Mouse (Mus musculus) ES-Bruce4 (cell line): ENCODE results near the gene Nin. TPM values are rescaled to one million over a fixed set of nuclear protein-coding genes. Genes with fewer than 3 reads are reported as not detected.

Experiments used
- H3K27ac ChIP-seq: 2 replicates; pipeline ENCODE4 v1.5.1; 2012; ENCODE audit warnings: low read length, inconsistent platforms; ENCODE audit not compliant: insufficient read depth
- H3K27me3 ChIP-seq: 2 replicates; pipeline ENCODE4 v1.6.1; 2012; ENCODE audit warnings: mild to moderate bottlenecking, low read length, inconsistent platforms; ENCODE audit not compliant: control insufficient read depth, poor library complexity, insufficient read depth, severe bottlenecking
- H3K36me3 ChIP-seq: 2 replicates; pipeline ENCODE4 v1.6.1; 2012; ENCODE audit warnings: inconsistent platforms, mild to moderate bottlenecking, low read length, moderate library complexity; ENCODE audit not compliant: control insufficient read depth, poor library complexity, insufficient read depth, severe bottlenecking
- H3K4me1 ChIP-seq: one replicate; pipeline ENCODE4 v1.8.1; 2011; ENCODE audit warnings: low read length; ENCODE audit not compliant: control insufficient read depth, insufficient read depth
- H3K4me3 ChIP-seq: 2 replicates; pipeline ENCODE4 v1.5.1; 2011; ENCODE audit warnings: low read depth, mild to moderate bottlenecking, low read length
- H3K9ac ChIP-seq: 2 replicates; pipeline ENCODE4 v1.6.1; 2012; ENCODE audit warnings: low read depth, mild to moderate bottlenecking, inconsistent platforms; ENCODE audit not compliant: poor library complexity, severe bottlenecking
- H3K9me3 ChIP-seq: replicated peaks from 2 replicates; pipeline ENCODE4 v1.6.1; 2012; ENCODE audit warnings: mild to moderate bottlenecking, low read length, inconsistent platforms; ENCODE audit not compliant: control insufficient read depth, poor library complexity, insufficient read depth, severe bottlenecking
- CTCF ChIP-seq: IDR thresholded peaks from one replicate; pipeline ENCODE4 v1.8.1; 2011; ENCODE audit warnings: low read depth, low read length
- EP300 ChIP-seq: IDR thresholded peaks from 2 replicates; pipeline ENCODE4 v1.6.1; 2011; ENCODE audit warnings: low read depth, low read length; ENCODE audit not compliant: insufficient read depth
- POLR2A ChIP-seq: IDR thresholded peaks from one replicate; pipeline ENCODE4 v1.8.1; 2011; ENCODE audit warnings: low read length; ENCODE audit not compliant: insufficient read depth
- polyA plus RNA-seq: library from polyadenylated mRNA; stranded (reverse); fragments of >200 nt; gene quantifications from 2 replicates; pipeline ENCODE4 v1.2.4, GENCODE M21; 2011; ENCODE audit warnings: low read depth; ENCODE audit not compliant: missing spikeins, insufficient read depth, insufficient read length

Gene Nin
- polyA plus RNA-seq, 1 experiment = 7.3 TPM

DNA sequence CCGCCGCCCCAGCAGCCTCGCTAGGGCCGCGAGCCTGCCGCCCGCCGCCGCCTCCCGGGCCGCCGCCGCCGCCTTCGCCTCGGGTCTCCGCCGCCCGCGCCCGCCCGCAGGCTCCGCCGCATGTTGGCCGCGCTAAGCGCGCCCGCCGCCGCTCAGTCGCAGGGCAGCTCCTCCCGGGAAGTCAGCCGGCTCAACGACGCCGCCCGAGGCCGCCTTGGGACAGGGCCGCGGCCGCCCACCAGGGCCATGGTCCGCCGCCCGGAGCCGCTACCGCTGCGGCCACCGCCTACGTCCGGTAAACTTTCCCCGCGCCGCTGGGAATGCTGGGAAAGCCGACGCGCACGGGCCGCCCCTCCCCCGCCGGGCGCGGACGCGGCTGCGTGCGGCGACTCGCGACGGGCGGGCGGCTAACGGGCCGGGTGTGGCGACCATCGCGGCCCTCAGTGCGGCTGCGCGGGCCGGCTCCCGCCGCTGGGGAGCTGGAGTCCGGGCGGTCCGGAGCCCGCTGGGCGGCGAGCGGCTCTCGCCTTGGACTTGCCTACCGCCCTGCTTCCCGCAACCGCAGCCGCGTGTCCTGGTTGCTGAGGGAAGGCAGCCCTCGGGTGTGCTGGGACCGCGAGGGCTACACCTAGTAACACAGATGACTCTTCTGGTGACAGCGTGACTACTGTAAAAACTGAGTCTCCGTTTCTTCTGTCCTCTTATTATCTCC, 126.6 kb downstream of the Nin start, which contains the start of gene Sav1:
TSS of gene Sav1 (minus strand) at position 217 of the 712 bp plus-strand sequence.
- TF ChIP-seq CTCF (no peak), EP300 (no peak), POLR2A (no peak)
- H3K27ac ChIP-seq = no peak within 1 kb of the TSS
- H3K36me3 ChIP-seq = peaks cover 23% of the 10 kb centered on the region

GRCm38 (mm10) chr12:69986241-69986762, 127.2 kb downstream of the Nin start:
- no peaks in the 10 kb centered on the region for H3K9me3 ChIP-seq
- H3K4me1 ChIP-seq = no peaks in the 10 kb centered on the region
- H3K36me3 ChIP-seq = peaks cover 26% of the 10 kb centered on the region
- peak overlapping the region; percentile 93 for H3K9ac ChIP-seq
- no peaks in the 10 kb centered on the region for H3K27me3 ChIP-seq
- TF ChIP-seq EP300 (no peak), POLR2A (no peak), CTCF (no peak)
- peak overlapping the region; percentile 85 for H3K4me3 ChIP-seq
- H3K27ac ChIP-seq = no peak overlapping the region

More for the DNA sequence above, 126.6 kb downstream of the Nin start, which contains the start of gene Sav1:
- no peaks in the 10 kb centered on the region for H3K4me1 ChIP-seq
- H3K27me3 ChIP-seq = no peaks in the 10 kb centered on the region
- H3K9me3 ChIP-seq = no peaks in the 10 kb centered on the region
- H3K9ac ChIP-seq = peak within 1 kb of the TSS; percentile 93
- peak within 1 kb of the TSS; percentile 85 for H3K4me3 ChIP-seq

DNA sequence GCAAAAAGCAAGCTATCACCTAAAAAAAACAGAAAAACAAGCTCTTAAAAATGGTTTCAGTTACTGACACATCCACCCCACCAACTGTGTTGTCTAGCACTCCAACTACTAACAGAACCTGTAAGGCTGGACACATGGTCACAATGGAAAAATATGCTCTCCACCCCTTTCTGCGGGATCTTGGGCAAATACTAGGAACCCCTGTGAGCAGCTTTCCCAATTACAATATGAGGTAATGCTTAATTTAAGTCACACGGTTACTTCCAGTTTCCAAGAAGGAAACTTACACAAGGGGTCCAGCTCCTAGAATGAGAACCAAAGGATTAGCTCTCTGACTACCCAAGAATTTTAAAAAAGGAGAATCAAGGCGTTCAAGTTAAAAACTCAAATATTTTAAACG, 128.0 kb downstream of the Nin start:
- H3K36me3 ChIP-seq = peaks cover 27% of the 10 kb centered on the region
- no peaks in the 10 kb centered on the region for H3K4me1 ChIP-seq
- no peaks in the 10 kb centered on the region for H3K9me3 ChIP-seq
- H3K27ac ChIP-seq = no peak overlapping the region
- no peaks in the 10 kb centered on the region for H3K27me3 ChIP-seq
- TF ChIP-seq CTCF = no peak
- TF ChIP-seq POLR2A = no peak
- no peak for TF ChIP-seq EP300
- H3K9ac ChIP-seq = peak overlapping the region; percentile 93
- no peak overlapping the region for H3K4me3 ChIP-seq

- H3K9me3 ChIP-seq = no peaks in the 10 kb centered on the region
- H3K9ac ChIP-seq = no peak overlapping the region
- H3K4me3 ChIP-seq = no peak overlapping the region
- H3K4me1 ChIP-seq = no peaks in the 10 kb centered on the region
- H3K27ac ChIP-seq = no peak overlapping the region
- H3K27me3 ChIP-seq = no peaks in the 10 kb centered on the region
- TF ChIP-seq EP300 (no peak), CTCF (peak; percentile 26)
- peaks cover 28% of the 10 kb centered on the region for H3K36me3 ChIP-seq
Measured at GRCm38 (mm10) chr12:69982874-69983273, 130.6 kb downstream of the Nin start.

GRCm38 (mm10) chr12:69977376-69977998, 136.0 kb downstream of the Nin start:
- Histone ChIP-seq H3K4me1 (no peaks in the 10 kb centered on the region), H3K9me3 (no peaks in the 10 kb centered on the region), H3K9ac (no peak overlapping the region), H3K36me3 (peaks cover 15% of the 10 kb centered on the region), H3K27me3 (no peaks in the 10 kb centered on the region), H3K27ac (no peak overlapping the region), H3K4me3 (no peak overlapping the region)
- TF ChIP-seq CTCF = no peak
- TF ChIP-seq EP300 = no peak
- TF ChIP-seq POLR2A = no peak

DNA sequence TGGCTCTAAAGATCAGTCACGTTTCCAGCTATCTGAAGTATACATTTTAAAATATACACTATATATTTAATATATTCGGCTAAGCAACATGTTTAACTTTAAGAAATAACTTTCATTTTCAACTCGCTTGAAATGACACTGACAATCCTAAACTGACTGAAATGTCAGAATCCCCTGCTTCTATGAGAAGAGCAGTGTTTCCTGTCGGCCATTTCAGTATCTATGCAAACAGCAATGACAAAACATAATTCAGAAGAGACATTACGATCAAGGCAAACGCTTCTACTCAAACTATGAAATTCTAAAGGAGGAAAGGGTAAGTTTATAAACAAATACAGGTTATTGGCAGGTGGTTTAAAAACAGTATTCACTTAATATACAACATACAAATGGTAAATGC, 136.8 kb downstream of the Nin start:
- H3K27me3 ChIP-seq = no peaks in the 10 kb centered on the region
- no peak overlapping the region for H3K27ac ChIP-seq
- H3K9me3 ChIP-seq = no peaks in the 10 kb centered on the region
- H3K4me1 ChIP-seq = peaks cover 2% of the 10 kb centered on the region
- H3K36me3 ChIP-seq = peaks cover 10% of the 10 kb centered on the region
- TF ChIP-seq CTCF = no peak
- no peak for TF ChIP-seq POLR2A
- no peak for TF ChIP-seq EP300
- H3K4me3 ChIP-seq = no peak overlapping the region
- H3K9ac ChIP-seq = no peak overlapping the region
